Mouse (Mus musculus) erythroblast, embryonic 14.5 days (primary cell): ENCODE measurements at regions not wholly inside any gene's neighbourhood (a gene's known extent, or its start where the extent isn't known, plus 50 kb on each side); places are given as distances from the start of the nearest gene placed in this dataset.

Experiments used
- H3K27me3 ChIP-seq: 2 replicates; pipeline ENCODE4 v1.6.1; 2012; ENCODE audit warnings: inconsistent platforms; ENCODE audit not compliant: control insufficient read depth
- H3K36me3 ChIP-seq: 2 replicates; pipeline ENCODE4 v1.6.1; 2012; ENCODE audit warnings: mild to moderate bottlenecking, inconsistent platforms; ENCODE audit not compliant: control insufficient read depth
- H3K4me1 ChIP-seq: 2 replicates; pipeline ENCODE4 v1.6.1; 2012; ENCODE audit warnings: inconsistent platforms; ENCODE audit not compliant: control insufficient read depth
- H3K4me3 ChIP-seq: replicated peaks from 2 replicates; pipeline ENCODE3; 2012; ENCODE audit warnings: moderate library complexity, mild to moderate bottlenecking, inconsistent platforms
- H3K9me3 ChIP-seq: 2 replicates; pipeline ENCODE4 v1.6.1; 2012; ENCODE audit warnings: low read length, inconsistent platforms, mixed read lengths; ENCODE audit not compliant: control insufficient read depth
- GATA1 ChIP-seq: IDR thresholded peaks from 2 replicates; pipeline ENCODE4 v1.6.1; 2012; ENCODE audit warnings: low read length, inconsistent platforms, mixed read lengths
- TAL1 ChIP-seq: IDR thresholded peaks from 3 replicates; pipeline ENCODE4 v1.6.1; 2012; ENCODE audit warnings: low read length, inconsistent platforms, mixed read lengths

DNA sequence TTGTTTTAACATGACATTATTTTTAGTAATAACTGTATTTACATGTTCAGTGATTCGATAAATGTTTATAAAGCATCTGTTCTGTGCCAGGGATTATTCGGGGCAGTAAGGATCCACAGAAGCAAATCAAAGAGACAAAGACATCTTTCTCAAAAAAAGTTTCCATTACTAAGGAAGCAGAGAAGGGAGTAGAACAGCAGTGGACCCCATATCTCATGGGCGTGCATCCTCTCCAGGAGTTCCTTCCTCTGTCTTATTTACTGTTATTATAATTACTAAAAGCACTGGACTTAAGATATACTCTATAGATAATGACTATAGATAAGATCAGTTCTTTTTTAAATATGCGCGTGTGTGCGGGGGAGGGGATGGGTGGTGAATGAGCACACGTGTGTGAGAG lies 87.5 kb upstream of the Kitl start:
- H3K4me1 ChIP-seq: no peaks in the 10 kb centered on the region
- H3K4me3 ChIP-seq: no peak overlapping the region
- H3K36me3 ChIP-seq: no peaks in the 10 kb centered on the region
- H3K9me3 ChIP-seq: peaks cover 7% of the 10 kb centered on the region; the same call in 1 of the 2 replicates
- TF ChIP-seq GATA1 (no peak), TAL1 (no peak)
- no peaks in the 10 kb centered on the region for H3K27me3 ChIP-seq

DNA sequence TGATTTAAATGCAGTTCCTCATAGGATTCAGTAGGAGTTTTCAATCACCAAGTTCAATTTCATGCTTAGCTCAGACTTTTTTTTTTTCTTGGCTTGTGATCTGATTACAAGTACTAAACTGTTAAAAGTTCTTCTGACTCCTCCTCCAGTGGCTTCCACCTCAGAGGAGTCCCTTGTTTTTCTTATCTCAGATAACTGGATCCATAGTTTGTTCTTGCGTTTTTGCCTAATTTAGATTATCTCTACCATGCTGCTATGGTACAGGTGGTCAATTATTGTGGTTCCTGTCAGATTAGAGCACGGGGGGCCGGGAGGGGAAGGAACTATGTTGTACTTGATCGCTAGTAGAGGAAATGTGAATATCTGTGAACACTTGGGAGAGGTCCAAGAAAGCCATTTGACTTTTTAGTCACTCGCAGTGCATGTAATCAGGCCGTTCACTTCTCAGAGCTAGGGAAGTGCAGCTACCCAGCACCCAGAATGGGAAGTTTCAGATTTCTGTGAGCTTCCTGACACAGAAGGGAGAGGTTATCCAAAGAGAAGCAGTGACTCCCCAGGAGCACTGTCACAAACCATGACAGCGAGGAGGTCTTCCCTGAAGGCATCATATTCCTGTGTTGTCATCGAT lies 89.0 kb upstream of the Kitl start:
- no peak overlapping the region for H3K4me3 ChIP-seq
- H3K9me3 ChIP-seq: peaks cover 9% of the 10 kb centered on the region; the same call in 1 of the 2 replicates

DNA sequence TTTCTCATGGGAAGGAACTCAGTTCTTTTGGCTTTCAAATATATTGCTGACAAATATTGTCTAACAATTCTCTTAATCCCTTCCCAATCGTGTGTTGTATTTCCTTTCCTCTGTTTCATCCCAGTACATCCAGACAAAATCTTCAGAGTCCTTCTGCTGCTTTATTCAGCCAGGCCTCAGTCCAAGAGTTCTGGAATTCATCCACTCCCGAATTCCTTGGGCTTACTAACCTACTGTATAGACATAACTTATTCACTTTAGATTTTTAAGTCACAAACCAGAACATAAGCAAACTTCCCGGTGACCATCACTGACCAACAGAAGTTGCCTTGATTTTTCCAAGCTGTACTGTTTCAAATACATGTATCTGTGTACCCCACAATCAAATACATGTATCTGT lies 90.9 kb upstream of the Kitl start:
- peaks cover 7% of the 10 kb centered on the region; the same call in 1 of the 2 replicates for H3K9me3 ChIP-seq
- no peaks in the 10 kb centered on the region for H3K36me3 ChIP-seq
- no peaks in the 10 kb centered on the region for H3K27me3 ChIP-seq
- H3K4me3 ChIP-seq: no peak overlapping the region
- H3K4me1 ChIP-seq: no peaks in the 10 kb centered on the region
- TF ChIP-seq GATA1: no peak
- no peak for TF ChIP-seq TAL1

More for the DNA sequence above, 89.0 kb upstream of the Kitl start:
- Histone ChIP-seq H3K27me3 (no peaks in the 10 kb centered on the region), H3K4me1 (no peaks in the 10 kb centered on the region), H3K36me3 (no peaks in the 10 kb centered on the region)
- no peak for TF ChIP-seq GATA1
- no peak for TF ChIP-seq TAL1

DNA sequence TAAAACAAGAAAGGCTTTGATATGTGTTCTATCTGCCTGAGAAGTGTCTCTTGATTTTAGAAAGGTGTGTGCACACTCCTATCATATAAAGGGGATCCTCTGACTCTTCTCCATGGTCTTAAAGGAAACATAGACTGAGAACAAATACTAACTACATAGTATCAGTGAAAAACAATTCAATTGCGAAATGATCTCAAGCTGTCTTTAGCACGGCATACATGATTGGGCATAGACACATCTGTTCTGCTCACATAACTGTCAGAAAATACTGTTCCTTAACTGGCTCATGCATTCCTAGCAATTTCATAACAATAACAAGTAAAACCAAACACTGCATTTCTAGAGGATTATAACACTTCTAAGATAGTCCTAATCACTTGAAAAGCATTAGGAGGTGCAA lies 95.5 kb upstream of the Kitl start:
- Histone ChIP-seq H3K36me3 (no peaks in the 10 kb centered on the region), H3K4me1 (no peaks in the 10 kb centered on the region), H3K27me3 (no peaks in the 10 kb centered on the region), H3K9me3 (peaks cover 2% of the 10 kb centered on the region; the same call in 1 of the 2 replicates), H3K4me3 (no peak overlapping the region)
- TF ChIP-seq GATA1 (no peak), TAL1 (no peak)

DNA sequence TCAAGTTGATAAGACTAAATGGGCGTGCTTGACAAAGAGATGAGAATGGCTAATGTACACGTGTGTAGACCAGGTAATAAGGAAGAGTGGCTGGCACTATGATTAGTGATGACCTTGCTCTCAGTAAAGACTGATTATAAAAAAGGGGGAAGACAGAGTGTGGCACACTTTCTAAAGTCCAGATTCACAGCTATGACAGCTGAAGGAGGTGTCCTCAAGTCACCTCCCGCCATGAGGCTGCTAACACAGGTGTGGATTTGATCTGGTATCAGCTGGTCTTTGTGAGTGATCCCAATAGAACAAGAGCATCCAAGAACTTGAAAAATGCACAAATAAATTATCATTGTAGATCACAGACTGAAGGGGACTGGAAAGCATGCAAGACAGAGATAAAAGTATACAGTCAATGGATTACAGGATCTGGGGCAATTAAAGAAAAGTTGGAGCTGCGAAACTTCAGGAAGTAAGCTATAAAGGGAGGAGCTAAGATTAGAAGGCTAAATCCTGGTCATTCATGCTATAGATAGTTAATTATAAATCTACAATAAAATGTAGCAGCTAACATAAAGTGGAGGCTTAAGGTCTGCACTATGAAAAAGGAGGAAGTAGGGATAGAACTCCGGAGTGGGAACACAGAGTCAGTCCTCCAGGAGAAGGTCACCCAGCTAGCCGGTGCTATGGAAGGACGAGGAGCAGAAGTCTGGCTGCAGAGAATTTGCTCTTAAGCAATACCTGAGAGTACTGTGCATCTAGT lies 96.7 kb upstream of the Kitl start:
- Histone ChIP-seq H3K36me3 (no peaks in the 10 kb centered on the region), H3K4me3 (no peak overlapping the region), H3K27me3 (no peaks in the 10 kb centered on the region), H3K4me1 (no peaks in the 10 kb centered on the region), H3K9me3 (peaks cover 2% of the 10 kb centered on the region; the same call in 1 of the 2 replicates)
- TF ChIP-seq GATA1 (no peak), TAL1 (no peak)

DNA sequence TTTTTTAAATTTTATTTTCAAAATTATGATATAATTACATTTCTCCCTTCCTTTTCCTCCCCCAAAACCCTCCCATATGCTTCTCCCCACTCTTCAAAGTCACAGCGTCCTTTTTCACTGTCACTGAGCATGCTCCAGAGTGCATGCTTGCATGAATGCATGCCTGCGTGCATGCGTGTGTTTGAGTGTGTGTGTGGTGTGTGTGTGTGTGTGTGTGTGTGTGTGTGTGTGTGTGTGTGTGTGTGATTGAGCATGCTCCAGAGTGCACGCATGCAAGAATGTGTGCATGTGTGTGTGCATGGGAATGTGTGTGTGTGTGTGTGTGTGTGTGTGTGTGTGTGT lies 101.6 kb upstream of the Kitl start:
- no peaks in the 10 kb centered on the region for H3K4me1 ChIP-seq
- H3K9me3 ChIP-seq: no peaks in the 10 kb centered on the region; the same call in 1 of the 2 replicates
- no peak for TF ChIP-seq TAL1
- no peak for TF ChIP-seq GATA1
- no peaks in the 10 kb centered on the region for H3K36me3 ChIP-seq
- no peaks in the 10 kb centered on the region for H3K27me3 ChIP-seq
- H3K4me3 ChIP-seq: no peak overlapping the region

DNA sequence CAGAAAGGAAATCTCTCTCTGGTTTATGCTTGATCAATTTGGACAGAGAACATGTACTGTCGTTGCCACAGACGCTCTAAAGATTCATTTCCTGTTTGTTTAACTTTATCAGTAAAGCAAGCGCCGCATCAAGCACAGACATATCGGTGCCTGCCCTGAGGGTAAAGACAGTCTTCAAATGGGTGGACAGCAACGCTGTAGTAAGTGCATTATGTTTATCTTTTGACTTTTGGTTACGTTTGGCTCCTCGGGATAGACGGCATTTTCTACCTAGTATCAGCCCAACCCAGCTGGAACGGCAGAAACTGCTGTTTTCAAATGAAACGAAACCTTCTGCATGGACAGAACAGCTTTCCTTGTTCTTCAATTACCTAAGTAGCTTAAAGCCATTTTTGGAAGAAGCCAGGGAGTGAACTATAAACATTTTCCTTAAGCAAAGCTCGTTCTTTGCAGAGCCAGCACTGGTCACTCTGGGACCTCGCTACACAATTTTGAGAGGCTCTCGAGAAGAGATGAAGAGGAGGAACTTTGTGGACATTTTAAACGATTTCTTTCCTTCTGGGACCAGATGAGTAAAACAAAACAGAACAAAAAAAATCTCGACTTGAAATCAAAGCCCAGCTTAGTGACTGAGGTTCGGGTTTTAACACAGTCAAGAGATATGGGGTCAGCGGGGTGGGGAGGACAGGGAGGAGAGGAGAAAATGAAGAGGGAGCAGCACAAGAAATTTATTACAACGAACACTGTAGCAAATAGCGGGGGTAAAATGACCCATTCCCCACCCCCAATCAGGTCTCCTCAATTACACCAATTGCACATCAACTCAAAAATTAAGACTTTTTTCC lies 102.2 kb upstream of the Kitl start:
- Histone ChIP-seq H3K27me3 (no peaks in the 10 kb centered on the region), H3K36me3 (no peaks in the 10 kb centered on the region), H3K4me1 (no peaks in the 10 kb centered on the region), H3K9me3 (no peaks in the 10 kb centered on the region; the same call in 1 of the 2 replicates), H3K4me3 (peak overlapping the region; percentile 36)
- no peak for TF ChIP-seq TAL1
- no peak for TF ChIP-seq GATA1

DNA sequence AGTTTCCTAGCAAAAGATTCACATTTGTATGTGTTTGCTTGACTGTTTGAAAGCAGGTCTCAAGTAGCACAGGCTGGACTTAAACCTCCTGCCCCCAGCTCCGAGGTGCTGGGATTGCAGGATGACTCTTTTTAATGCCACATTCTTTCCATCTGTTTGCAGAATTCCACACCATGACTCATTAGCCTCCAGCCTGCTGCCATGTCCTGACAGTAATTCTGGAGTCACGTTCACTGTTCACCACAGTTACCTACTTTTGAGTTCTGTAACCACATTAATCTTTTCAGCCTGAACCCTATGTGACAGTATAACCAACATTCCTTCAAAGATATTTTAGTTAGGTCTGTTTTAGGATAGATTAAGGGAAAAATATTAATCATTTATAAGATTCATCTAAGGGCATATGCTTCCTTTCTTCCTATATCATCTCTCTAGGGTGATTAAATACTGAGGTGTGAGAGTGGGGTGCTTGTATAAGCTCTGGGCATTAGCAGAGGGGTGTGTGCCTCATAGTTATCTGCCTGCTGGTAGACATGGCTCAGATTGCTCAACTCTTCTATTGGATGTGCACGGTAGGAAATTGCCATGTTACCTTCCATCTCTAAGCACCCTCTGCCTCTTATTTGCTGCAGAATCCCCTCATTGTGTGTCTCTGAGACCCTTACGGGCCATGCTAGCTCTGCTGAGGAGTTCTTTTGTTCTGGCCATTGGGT lies 105.3 kb upstream of the Kitl start:
- H3K36me3 ChIP-seq: no peaks in the 10 kb centered on the region
- no peaks in the 10 kb centered on the region for H3K4me1 ChIP-seq
- H3K4me3 ChIP-seq: no peak overlapping the region
- H3K27me3 ChIP-seq: no peaks in the 10 kb centered on the region
- peaks cover 2% of the 10 kb centered on the region; the same call in 1 of the 2 replicates for H3K9me3 ChIP-seq
- TF ChIP-seq GATA1: no peak
- no peak for TF ChIP-seq TAL1

DNA sequence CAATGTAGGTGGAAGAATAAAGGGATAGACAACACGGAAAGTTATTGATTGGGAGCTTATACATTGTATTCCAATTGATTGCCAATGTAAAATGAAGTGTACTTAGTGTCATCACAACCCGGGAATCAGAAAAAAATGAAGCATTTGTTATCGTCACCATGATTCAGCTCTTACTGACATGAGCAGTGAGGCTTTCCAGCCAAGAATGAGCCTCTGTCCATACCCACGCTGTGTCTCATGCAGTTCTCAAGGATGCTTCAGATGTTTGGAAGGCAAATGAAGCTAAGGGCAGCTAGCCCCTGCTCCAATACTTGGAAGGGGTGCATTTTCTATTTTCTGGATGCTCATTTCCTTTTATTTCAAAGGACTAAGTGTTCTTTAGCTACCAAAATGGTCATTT lies 107.4 kb upstream of the Kitl start:
- TF ChIP-seq TAL1 (no peak), GATA1 (no peak)
- Histone ChIP-seq H3K36me3 (no peaks in the 10 kb centered on the region), H3K9me3 (peaks cover 2% of the 10 kb centered on the region; the same call in 1 of the 2 replicates), H3K4me1 (no peaks in the 10 kb centered on the region), H3K4me3 (no peak overlapping the region), H3K27me3 (no peaks in the 10 kb centered on the region)
